Mouse (Mus musculus) kidney, postnatal 4 days (tissue): ENCODE results near the gene Sirt4.
"Not testable (repeated sequence)": the region's sequence is repeated elsewhere in the genome, so short reads cannot be mapped to it uniquely, and the experiment has no call there.

Experiments
- DNase-seq, 2 experiments: peaks; one replicate each; pipeline ENCODE4 v3.0.0; 2021; ENCODE audit warnings: mixed read lengths in 2 of 2

Gene Sirt4

GRCm38 (mm10) chr5:115483947-115484920, at the start of gene Sirt4:
TSS of gene Sirt4 (minus strand) at chr5:115484725.
- DNase-seq = peak; percentile 76 to 85

- peak; percentile 78 to 84 for DNase-seq
Observed at GRCm38 (mm10) chr5:115531671-115532270, 47.2 kb upstream of the Sirt4 start.

GRCm38 (mm10) chr5:115530447-115530809, 45.9 kb upstream of the Sirt4 start:
- DNase-seq = peak in 1 of 2 experiments; percentile 70

GRCm38 (mm10) chr5:115529742-115530446, 45.4 kb upstream of the Sirt4 start:
- DNase-seq = peak in 1 of 2 experiments; percentile 53

GRCm38 (mm10) chr5:115529364-115529741, 44.8 kb upstream of the Sirt4 start:
- peak in 1 of 2 experiments; percentile 2 for DNase-seq

- DNase-seq = peak in 1 of 2 experiments; percentile 4
Observed at GRCm38 (mm10) chr5:115528128-115528527, 43.6 kb upstream of the Sirt4 start.

GRCm38 (mm10) chr5:115526456-115527202, 42.1 kb upstream of the Sirt4 start:
- DNase-seq = no peak

- peak in 1 of 2 experiments; percentile 49 for DNase-seq
Observed at GRCm38 (mm10) chr5:115525943-115526342, 41.4 kb upstream of the Sirt4 start.

- peak in 1 of 2 experiments; percentile 47 for DNase-seq
Observed at GRCm38 (mm10) chr5:115525416-115525815, 40.9 kb upstream of the Sirt4 start.

- DNase-seq = no peak
Observed at GRCm38 (mm10) chr5:115524471-115524870, 39.9 kb upstream of the Sirt4 start.

GRCm38 (mm10) chr5:115523971-115524370, 39.4 kb upstream of the Sirt4 start:
- DNase-seq = peak; percentile 73 to 88

GRCm38 (mm10) chr5:115522981-115523499, 38.5 kb upstream of the Sirt4 start:
- DNase-seq = peak in 1 of 2 experiments; percentile 58

GRCm38 (mm10) chr5:115522531-115522930, 38.0 kb upstream of the Sirt4 start:
- DNase-seq = no peak

- DNase-seq = peak; percentile 46 to 74
Observed at GRCm38 (mm10) chr5:115521553-115522461, 37.3 kb upstream of the Sirt4 start.

GRCm38 (mm10) chr5:115520325-115520869, 35.9 kb upstream of the Sirt4 start:
- peak in 1 of 2 experiments; percentile 62 for DNase-seq

GRCm38 (mm10) chr5:115518214-115518613, 33.7 kb upstream of the Sirt4 start:
- not testable (repeated sequence) for DNase-seq

GRCm38 (mm10) chr5:115517501-115517900, 33.0 kb upstream of the Sirt4 start:
- DNase-seq = no peak

GRCm38 (mm10) chr5:115516908-115517307, 32.4 kb upstream of the Sirt4 start:
- DNase-seq = no peak

- peak; percentile 31 to 63 for DNase-seq
Observed at GRCm38 (mm10) chr5:115516081-115516907, 31.8 kb upstream of the Sirt4 start.
